8 mouse cellular contexts compared by ENCODE assay signal in genomic region chr19:43570831-43571790, GRCm38 (mm10). TPM values are rescaled to one million over a fixed set of nuclear protein-coding genes. Genes with fewer than 3 reads are reported as not detected.
DNase-seq lines count a peak whose midpoint lies in the region; ATAC-seq and TF ChIP-seq lines count a peak whose summit lies in the region.

No protein-coding gene starts in this region.

- CTCF ChIA-PET in Patski (lab: Charles Lee): interaction anchor here (0.9 to 4.9 kb wide), 9 partner anchors 8 to 53 kb away, joined by 4 to 30 read pairs (median 9); no protein-coding TSS in a partner anchor

- POLR2A ChIA-PET in Patski (lab: Charles Lee): interaction anchor here (1.4 kb wide), 1 partner anchor 52 kb away, joined by 5 read pairs; no protein-coding TSS in a partner anchor

- H3K9ac ChIP-seq in hindbrain, embryonic 12.5 days: peak overlapping the region; percentile 45

- peak overlapping the region; percentile 81 for H3K4me2 ChIP-seq in hindbrain, embryonic 12.5 days (replicated peaks)

- no peaks in the 10 kb centered on the region for H3K9me3 ChIP-seq in hindbrain, embryonic 12.5 days (replicated peaks)

- no peak for DNase-seq in Patski (ENCODE audit: low read depth, low spot score)
- DNase-seq in cerebellum, adult 9-11 months: peak; percentile 36
- peak; percentile 9 to 83 for DNase-seq in frontal cortex, adult 2 months (ENCODE audit: extremely low spot score in 1 of 2, low spot score in 1 of 2)
- DNase-seq in layer of hippocampus, postnatal 10 days (ENCODE audit: low spot score in 2 of 2): peak; percentile 76 to 83
- DNase-seq in lung, postnatal 10 days: peak; percentile 86
- DNase-seq in ovary, postnatal 14 days (ENCODE audit: low spot score): peak; percentile 67
- DNase-seq in thymus, postnatal 10 days (ENCODE audit: low spot score in 2 of 2): peak; percentile 33 to 71

- H3K4me3 ChIP-seq in hindbrain, embryonic 12.5 days: peak overlapping the region; percentile 36

- 14% methylated on average over 32 of the region's 32 CpGs for WGBS in hindbrain, embryonic 12.5 days

- ATAC-seq in Patski: no peak
- ATAC-seq in hindbrain, embryonic 12.5 days (ENCODE audit: low FRiP score): peak; percentile 67; the same call in 1 of the 2 replicates

- peaks cover 7% of the 10 kb centered on the region; the same call in 1 of the 2 replicates for H3K4me1 ChIP-seq in hindbrain, embryonic 12.5 days

- H3K27ac ChIP-seq in hindbrain, embryonic 12.5 days: no peak overlapping the region

- H3K27me3 ChIP-seq in Patski: no peaks in the 10 kb centered on the region
- peaks cover 54% of the 10 kb centered on the region for H3K27me3 ChIP-seq in hindbrain, embryonic 12.5 days

- peak; percentile 88 for TF ChIP-seq CTCF in Patski (IDR thresholded peaks at IDR 0.05)

- in situ Hi-C loops in Patski (cut with MboI; ENCODE audit: low pct_unique_long_range_greater_than_20kb): loop anchor here (5.0 to 10.0 kb wide), 2 partner anchors 51 to 76 kb away; no protein-coding TSS in a partner anchor

- no peaks in the 10 kb centered on the region for H3K36me3 ChIP-seq in hindbrain, embryonic 12.5 days

RNA-seq across cellular contexts. Expression of gene Nkx2-3, which starts 41.0 kb away (rescaled TPM):
- polyA plus RNA-seq in Patski (2021): 0.14 TPM
- 0.04 TPM in 1 of 2 replicates, not detected in the other for polyA plus RNA-seq in frontal cortex, adult 2 months (2012; rRNA removed)
- polyA plus RNA-seq in hindbrain, embryonic 12.5 days (2016; fragmentation: Nextera tagmentation; extraction: Ambion mirVana): 0.21 and 0.22 TPM in 2 replicates
- total RNA-seq in layer of hippocampus, postnatal 10 days (2021): not detected

RNA-seq across cellular contexts. Expression of gene Got1, which starts 46.7 kb away (rescaled TPM):
- 311 TPM for polyA plus RNA-seq in Patski (2021)
- 333 and 348 TPM in 2 replicates for polyA plus RNA-seq in frontal cortex, adult 2 months (2012; rRNA removed)
- polyA plus RNA-seq in hindbrain, embryonic 12.5 days (2016; fragmentation: Nextera tagmentation; extraction: Ambion mirVana): 54.9 and 58.5 TPM in 2 replicates
- total RNA-seq in layer of hippocampus, postnatal 10 days (2021): 100 to 1,000 TPM; 185 to 197 TPM
